In the genomic region with DNA sequence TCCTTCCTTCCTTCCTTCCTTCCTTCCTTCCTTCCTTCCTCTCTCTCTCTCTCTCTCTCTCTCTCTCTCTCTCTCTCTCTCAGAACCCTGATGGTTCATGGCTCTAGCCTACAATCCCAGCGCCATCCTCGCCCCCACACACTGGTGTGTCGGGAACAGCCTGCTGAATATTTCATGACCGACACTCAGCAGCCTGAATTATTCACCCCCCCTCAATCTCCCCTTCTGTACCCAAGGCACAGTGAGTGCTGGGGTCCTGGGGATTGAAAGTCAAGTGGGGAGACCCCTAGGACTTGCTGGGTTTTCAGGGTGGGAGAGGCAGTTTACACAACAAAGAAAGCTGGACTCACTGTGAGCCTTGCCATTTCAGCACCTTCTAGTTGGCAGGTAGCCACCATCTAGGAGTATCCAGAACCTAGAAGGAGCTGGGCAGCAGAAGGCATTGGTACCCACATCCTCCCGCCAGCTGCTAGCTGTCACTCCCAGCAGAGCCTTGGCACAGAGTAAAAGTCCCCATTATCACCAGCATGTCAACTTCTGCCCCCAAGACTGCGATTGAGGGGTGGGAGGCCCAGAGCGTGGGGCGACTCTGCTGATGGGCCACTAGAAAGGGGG, we compare ENCODE assay signal across 25 mouse cellular contexts. TPM values are rescaled to one million over a fixed set of nuclear protein-coding genes. Genes with fewer than 3 reads are reported as not detected.
"Had no signal": no experiment of that assay in that cellular context is flagged by ENCODE, and none has a peak within 500 bp of the region (broad histone marks: within the 10 kb centered on the region; RNA-seq: fewer than 3 reads in every experiment).

No protein-coding gene starts in this region.

- ATAC-seq: intestine, postnatal 0 days; liver, embryonic 12.5 days had no signal

- H3K4me2 ChIP-seq: limb, embryonic 13.5 days; liver, embryonic 12.5 days; liver, embryonic 15.5 days; lung, embryonic 15.5 days had no signal

- H3K9me3 ChIP-seq: limb, embryonic 10.5 days; limb, embryonic 13.5 days; liver, embryonic 12.5 days; liver, embryonic 15.5 days; lung, embryonic 15.5 days; midbrain, embryonic 10.5 days had no signal

- DNase-seq: kidney, adult 2 months; kidney, postnatal 25 days; liver; lung, adult 18-20 months; lung, postnatal 10 days; lung, postnatal 36 days; midbrain, embryonic 14.5 days; thymus, adult 18-20 months; thymus, postnatal 36 days had no signal

- H3K4me3 ChIP-seq: limb, embryonic 10.5 days; limb, embryonic 13.5 days; liver, embryonic 12.5 days; liver, embryonic 15.5 days; lung, embryonic 15.5 days; megakaryocyte, embryonic 14.5 days; midbrain, embryonic 10.5 days had no signal

- H3K36me3 ChIP-seq: limb, embryonic 10.5 days; limb, embryonic 13.5 days; liver, embryonic 12.5 days; liver, embryonic 15.5 days; lung, embryonic 15.5 days; midbrain, embryonic 10.5 days had no signal

- H3K9ac ChIP-seq: limb, embryonic 13.5 days; liver, embryonic 12.5 days; liver, embryonic 15.5 days; lung, embryonic 15.5 days had no signal

- H3K27ac ChIP-seq: kidney, postnatal 0 days; limb, embryonic 10.5 days; limb, embryonic 13.5 days; liver, embryonic 12.5 days; liver, embryonic 15.5 days; lung, embryonic 15.5 days; midbrain, embryonic 10.5 days had no signal

RNA-seq across cellular contexts. Expression of a gene that starts 10.5 kb away (rescaled TPM):
- polyA plus RNA-seq: midbrain, embryonic 14.5 days had no signal

RNA-seq across cellular contexts. Expression of a gene that starts 17.0 kb away (rescaled TPM):
- total RNA-seq: layer of hippocampus, adult 8-10 months; layer of hippocampus, postnatal 10 days; left cerebral cortex, postnatal 14 days; midbrain, postnatal 0 days had no signal
- polyA plus RNA-seq: kidney, embryonic 14.5 days; limb, embryonic 10.5 days; limb, embryonic 13.5 days; liver, embryonic 15.5 days; midbrain, embryonic 14.5 days; midbrain, postnatal 0 days; neural tube, embryonic 14.5 days; spleen, adult 2 months had no signal
